Mouse (Mus musculus) left cerebral cortex, postnatal 25 days (tissue): Measurements from ENCODE around the gene Onecut3. TPM values are rescaled to one million over a fixed set of nuclear protein-coding genes. Genes with fewer than 3 reads are reported as not detected.

Experiments
- DNase-seq, 2 experiments: peaks; one replicate each; pipeline ENCODE4 v3.0.0; 2022; ENCODE audit warnings: low spot score in 2 of 2, mixed read lengths in 1 of 2
- intact Hi-C: fragments of 180-260 bp; cut with DNase I; formaldehyde crosslinking; loops from one replicate; pipeline ENCODE4 v1.15.1; 2025
- total RNA-seq, 2 experiments: library from RNA; stranded (reverse); gene quantifications; 2 replicates each; pipeline ENCODE4 v1.2.3; 2021

Gene Onecut3
- total RNA-seq, 2 experiments from 2014 or later, result not detected

DNA sequence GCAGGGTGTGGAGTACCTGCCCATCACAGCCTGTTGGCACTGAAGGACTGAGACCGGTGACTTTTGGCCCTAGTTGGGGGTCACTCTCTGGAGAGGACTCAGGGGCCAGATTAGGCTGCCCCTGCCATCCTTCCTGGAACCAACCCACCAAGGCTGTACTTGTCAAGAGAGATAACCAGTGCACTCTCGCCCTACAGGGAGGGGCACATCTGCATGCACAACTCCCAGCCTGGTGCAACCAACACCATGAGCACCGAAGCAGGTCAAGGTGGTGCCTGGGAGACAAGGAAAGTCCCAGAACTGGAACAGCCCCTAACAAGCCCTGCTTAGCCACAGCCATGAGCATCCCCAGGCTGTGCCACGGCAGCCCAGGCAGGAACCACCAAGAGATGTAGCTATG is 52.3 kb downstream of the Onecut3 start:
- DNase-seq, result no peak
- intact Hi-C loops, result loop anchor here (5.0 kb wide), 1 partner anchor 40 kb away; no protein-coding TSS in a partner anchor

DNA sequence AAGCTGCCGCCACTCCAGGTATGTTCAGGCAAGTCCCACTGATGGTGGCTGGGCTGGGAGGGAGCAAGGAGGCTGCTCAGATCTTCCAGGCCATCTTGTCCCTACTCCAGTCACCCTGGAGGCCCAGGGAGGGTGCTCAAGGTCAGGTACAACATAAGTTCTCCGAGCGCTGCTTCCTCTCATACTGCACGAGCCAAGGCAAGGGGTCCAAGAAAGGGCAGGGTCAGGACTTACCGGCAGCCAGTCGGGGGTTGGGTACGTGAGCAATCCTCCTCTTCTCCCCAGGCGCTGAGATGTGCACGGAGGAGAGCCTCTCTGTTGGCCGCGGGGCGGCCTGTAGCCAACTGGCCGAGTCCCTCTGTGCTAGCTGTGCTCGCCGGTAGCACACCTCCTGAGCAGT is 52.9 kb downstream of the Onecut3 start:
- intact Hi-C loops, result loop anchor here (5.0 kb wide), 1 partner anchor 40 kb away; no protein-coding TSS in a partner anchor

DNA sequence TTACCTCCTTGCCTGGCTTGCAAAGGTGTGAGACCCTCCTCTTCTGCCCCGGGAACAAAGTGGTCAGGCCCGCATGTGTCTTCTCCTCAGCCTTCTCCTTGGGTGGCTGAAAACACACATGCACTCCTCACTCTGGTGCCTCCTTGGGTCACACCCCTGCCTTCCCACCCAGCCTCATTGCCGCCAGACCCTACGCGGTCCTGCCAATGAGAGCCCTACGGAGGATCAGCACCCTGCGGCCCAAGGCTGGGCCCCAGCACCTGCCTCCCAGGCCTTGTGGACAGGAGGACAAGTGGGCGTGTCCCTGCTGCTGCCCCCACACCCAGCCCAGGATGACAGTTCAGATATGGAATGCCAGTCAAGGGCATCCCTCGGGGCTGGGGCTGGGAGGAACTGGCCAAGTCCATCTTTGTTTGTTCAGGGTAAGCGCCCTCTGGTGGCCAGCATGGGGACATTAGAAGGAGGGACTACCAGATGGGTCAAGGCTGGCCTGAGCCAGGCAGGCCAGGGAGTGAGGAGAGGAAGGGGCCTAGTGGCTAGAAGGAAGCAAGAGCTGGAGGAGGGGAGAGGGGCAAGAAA is 53.9 kb downstream of the Onecut3 start:
- DNase-seq, result peak in 1 of 2 experiments; percentile 45
- intact Hi-C loops, result loop anchor here (2.0 to 5.0 kb wide), 2 partner anchors 41 to 102 kb away; no protein-coding TSS in a partner anchor

More for the DNA sequence above, 52.9 kb downstream of the Onecut3 start:
- no peak for DNase-seq

DNA sequence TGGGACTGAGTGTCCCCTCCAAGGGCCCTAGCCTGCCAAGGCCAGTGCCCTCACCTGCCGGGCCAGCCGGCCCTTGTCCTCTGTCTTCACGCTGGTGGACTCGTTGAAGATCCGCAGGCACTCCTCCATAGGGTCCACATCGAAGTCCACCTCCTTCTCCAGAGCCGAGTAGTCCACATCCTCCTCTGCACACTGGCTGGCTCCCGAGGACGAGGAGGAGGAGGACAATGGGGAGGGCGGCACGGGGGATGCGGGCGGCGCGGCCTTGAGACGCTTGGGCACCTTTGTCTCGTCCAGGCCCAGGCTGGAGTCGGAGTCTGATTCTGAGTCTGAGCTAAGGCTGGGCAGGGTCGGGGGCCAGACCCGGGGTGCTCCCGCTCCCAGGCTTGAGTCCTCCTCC is 54.6 kb downstream of the Onecut3 start:
- intact Hi-C loops, result loop anchor here (2.0 to 5.0 kb wide), 2 partner anchors 42 to 102 kb away; no protein-coding TSS in a partner anchor
- no peak for DNase-seq

DNA sequence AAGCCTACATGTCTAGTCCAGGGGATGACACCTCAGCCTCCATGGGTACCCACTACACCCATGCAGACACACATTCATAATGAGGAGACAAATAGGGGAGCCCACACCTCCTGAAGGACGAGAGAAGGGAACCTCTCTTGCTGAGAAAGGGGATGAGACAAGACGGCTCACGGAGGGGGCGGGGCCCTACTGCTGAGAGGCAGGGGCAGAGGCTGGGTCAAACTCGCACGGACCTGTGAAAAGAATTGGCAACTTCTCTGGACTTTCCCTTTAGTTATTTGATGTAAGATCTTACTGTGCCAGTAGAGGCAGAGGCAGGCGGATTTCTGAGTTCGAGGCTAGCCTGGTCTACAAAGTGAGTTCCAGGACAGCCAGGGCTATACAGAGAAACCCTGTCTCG is 57.7 kb downstream of the Onecut3 start:
- intact Hi-C loops, result no loop called here
- DNase-seq, result no peak

DNA sequence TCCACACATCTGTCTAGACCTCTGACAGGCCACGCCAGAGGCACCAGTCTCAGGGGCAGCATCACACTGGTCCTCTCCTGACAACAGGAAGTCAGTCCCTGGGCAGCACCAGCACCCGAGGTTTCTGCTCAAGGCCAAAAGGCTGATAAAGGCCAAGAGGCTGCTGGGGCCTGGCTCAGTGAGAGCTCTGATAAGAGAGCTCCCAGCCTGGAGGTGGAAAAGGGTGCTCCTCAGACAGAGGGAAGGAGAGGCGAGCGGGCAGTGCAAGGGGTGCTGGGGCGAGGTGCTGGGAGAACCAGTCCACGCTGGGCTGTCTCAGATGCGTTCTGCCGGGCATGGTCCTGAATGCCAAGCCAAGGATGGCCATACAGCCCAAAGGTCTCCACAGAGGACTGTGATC is 58.9 kb downstream of the Onecut3 start:
- DNase-seq, result no peak
- intact Hi-C loops, result no loop called here

DNA sequence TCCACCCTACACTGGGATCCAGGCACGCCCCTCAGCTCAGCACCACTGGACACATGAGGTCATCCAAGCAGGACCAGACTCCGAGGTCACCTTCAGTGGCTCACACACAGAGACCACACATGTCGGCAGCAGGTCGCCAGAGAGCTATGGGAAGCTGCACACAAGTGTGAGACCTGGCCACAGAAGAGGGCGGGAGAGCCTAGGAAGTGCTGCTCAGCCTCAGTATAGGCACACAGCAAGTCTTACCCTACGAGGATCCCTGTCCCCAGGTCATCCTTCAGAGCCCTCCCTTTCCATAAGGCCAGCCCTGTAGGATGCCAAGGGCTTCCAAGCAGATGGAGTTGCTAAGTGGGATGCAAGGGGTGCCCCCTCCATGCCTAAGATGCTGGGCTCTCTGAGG is 59.4 kb downstream of the Onecut3 start:
- intact Hi-C loops, result no loop called here

DNA sequence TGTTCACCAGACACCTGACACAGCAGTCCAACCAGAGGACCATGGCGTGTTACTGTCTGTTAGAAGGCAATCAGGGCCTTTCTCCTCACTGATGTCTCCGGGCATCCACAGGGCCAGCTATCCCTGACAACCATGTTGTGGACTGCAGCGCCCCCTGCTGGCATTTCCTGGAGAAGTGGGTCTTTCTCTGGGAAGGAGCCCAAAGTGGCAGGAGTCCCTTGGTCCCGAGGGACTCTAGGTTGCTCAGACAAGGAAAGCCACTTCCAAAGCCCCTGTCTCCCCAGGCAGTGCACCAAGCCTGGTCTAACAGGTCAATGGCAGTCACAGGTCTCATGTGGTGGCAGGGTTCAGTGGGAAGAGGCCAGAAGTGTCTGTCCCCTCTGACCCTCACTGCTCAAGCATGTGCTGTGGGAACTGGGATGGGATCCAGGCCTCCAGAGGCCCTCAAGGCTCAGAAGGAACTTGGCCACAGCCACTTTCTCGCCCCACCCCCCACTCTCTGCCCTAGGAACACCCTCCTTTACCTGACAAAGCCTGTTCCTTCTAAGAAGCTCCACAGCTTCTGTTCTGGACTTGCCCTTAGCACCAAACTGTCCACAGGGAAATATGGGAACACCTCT is 62.8 kb downstream of the Onecut3 start:
- intact Hi-C loops, result loop anchor here (1.0 kb wide), 1 partner anchor 111 kb away; no protein-coding TSS in a partner anchor
- DNase-seq, result peak; percentile 66 to 73

More for the DNA sequence above, 59.4 kb downstream of the Onecut3 start:
- no peak for DNase-seq

DNA sequence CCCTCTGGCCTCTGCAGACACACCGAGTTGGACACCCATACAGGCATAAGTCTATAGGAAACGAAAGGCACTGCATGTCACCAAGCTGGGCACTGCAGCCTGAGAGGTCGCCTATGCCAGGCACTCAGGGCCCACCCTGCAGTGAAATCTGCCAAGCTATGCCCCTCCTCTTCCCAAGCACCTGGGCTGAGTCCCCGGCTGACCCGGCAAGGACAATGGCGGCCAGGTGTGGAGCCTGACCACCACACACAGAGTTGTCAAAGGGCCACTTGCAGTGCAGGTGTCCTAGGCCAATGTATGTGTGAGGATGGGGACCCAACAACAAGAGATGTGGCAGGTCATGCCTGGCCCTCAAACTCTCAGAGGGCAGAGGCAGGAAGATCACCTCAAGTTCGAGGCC is 64.8 kb downstream of the Onecut3 start:
- intact Hi-C loops, result no loop called here
- no peak for DNase-seq

DNA sequence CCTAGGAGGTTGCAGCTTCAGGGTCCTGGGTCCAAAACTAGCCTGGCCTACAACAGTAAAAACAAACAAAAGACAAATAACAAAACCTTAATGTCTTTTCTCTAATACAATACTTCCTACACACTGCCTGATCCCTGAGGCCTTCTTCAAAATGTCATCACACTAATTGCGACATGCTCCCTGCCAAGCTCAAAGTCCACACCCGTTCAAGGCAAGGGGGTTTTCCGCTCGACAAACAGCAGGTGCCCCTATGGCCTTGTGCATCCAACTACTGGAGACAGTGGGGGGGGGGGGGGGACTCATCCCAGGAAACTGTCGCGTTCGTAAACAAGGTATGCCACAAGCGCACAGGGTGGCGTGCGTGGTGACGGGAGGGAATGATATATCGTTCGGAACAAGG is 66.0 kb downstream of the Onecut3 start:
- intact Hi-C loops, result no loop called here
- DNase-seq, result no peak

DNA sequence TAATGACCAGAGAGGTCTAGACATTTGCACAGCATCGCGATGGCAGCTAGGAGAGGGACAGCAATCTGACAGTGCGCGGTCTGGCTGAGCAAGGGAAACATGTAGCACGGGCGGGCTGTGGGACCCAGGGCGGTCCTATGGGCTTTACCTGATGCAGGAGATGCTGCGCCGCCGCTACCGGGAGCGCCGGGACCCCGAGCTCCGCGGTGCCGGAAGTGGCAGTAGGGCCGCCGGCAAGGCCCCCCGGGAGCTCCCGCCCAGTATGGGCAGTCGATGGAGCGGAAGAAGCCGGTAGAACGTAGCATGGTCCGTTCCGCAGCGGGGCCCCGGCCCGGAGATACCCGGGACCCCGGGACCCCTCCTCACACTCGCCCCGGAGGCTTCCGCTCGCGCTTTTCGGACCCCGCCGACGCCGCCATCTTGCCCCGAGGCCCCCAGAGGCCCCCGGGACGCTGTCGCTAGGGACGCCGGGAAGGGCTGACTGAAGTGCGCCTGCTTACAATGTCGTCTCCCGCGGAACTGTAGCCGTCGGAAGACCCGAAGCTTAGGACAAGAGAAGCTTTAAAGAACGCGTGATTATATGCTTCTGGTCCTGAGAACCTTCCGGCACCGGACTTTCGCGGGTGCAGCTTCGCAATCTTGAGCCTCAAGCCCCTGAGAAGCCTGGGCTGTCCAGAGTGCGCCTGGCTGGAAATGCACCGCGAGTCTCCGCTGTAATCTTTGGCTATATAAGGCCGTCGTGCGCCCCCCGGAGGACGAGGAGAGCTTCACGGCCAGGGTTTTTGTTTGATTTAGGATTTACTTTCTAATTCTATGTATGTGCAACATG is 66.7 kb downstream of the Onecut3 start, which contains the start of gene Rexo1:
Gene Rexo1 (minus strand): TSS at position 445 of the 829 bp plus-strand sequence.
- intact Hi-C loops, result no loop called here
- DNase-seq, result peak; percentile 96 to 97

DNA sequence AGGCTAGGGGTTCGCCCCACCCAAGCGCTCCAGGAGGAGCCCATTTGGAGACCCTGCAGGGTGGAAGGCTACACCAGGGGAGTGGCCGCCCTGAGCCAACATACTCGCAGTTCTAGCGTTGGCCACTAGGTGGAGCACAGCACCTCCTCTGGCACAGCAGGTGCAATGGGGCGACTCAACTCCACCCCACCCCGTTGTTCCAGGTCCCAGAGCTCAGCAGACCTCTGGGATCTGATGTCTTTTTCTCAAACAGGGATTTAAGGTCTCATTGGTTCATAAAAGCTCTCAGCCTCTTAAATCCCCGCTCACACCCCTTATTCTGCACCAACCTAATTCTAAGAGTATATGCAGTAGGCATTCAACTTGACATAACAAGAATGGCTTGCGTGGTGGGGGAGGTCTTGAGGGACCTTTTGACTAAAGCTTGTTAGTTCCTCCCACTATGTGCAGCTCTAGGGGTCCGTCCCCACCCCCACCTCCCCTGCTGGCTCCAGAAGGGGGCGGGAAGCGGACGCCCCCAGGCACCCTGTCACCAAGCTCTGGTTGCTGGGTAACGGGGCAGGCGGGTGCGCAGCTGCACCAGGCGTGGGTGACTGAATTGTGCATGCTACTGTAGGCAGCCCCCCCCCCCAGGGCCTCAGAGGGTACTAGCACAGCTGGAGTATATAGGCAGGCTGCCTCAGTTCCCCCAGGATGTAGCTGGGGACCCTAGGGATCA is 71.9 kb downstream of the Onecut3 start:
- intact Hi-C loops, result loop anchor here (2.0 kb wide), 1 partner anchor 56 kb away; the partner anchor contains the start of gene Csnk1g2

More for the DNA sequence above, 71.9 kb downstream of the Onecut3 start:
- peak; percentile 89 to 90 for DNase-seq

Other genes with a start within 250 kb of the Onecut3 start
- 100 to 1,000 TPM; 182 to 187 TPM for gene Ndufs7, start 245.7 kb upstream of the Onecut3 start, total RNA-seq
- 10 to 100 TPM; 27.6 to 30.7 TPM for gene Gamt, start 233.8 kb upstream of the Onecut3 start, total RNA-seq
- gene Dazap1, start 233.3 kb upstream of the Onecut3 start, total RNA-seq, result 10 to 100 TPM; 76.9 to 93.8 TPM
- 100 to 1,000 TPM; 788 to 790 TPM for gene Rps15, start 202.4 kb upstream of the Onecut3 start, total RNA-seq
- 100 to 1,000 TPM in 1 of 2 experiments, 10 to 100 TPM in 1; 93.4 to 103 TPM for gene Apc2, start 198.9 kb upstream of the Onecut3 start, total RNA-seq
- gene 2310011J03Rik, start 174.3 kb upstream of the Onecut3 start, total RNA-seq, result 10 to 100 TPM; 27.3 to 29.8 TPM
- gene Pcsk4, start 165.3 kb upstream of the Onecut3 start, total RNA-seq, result 1 to 10 TPM; 4.5 to 4.6 TPM
- 10 to 100 TPM; 10.5 to 11.2 TPM for gene Reep6, start 164.9 kb upstream of the Onecut3 start, total RNA-seq
- gene Adamtsl5, start 146.4 kb upstream of the Onecut3 start, total RNA-seq, result 1 to 10 TPM; 5.1 to 7.4 TPM
- gene Plk5, start 138.4 kb upstream of the Onecut3 start, total RNA-seq, result 10 to 100 TPM; 22.6 to 24.9 TPM
- 10 to 100 TPM; 17.7 to 22.2 TPM for gene Mex3d, start 107.2 kb upstream of the Onecut3 start, total RNA-seq
- 100 to 1,000 TPM; 134 to 138 TPM for gene Mbd3, start 95.3 kb upstream of the Onecut3 start, total RNA-seq
- 100 to 1,000 TPM; 482 to 488 TPM for gene Uqcr11, start 88.0 kb upstream of the Onecut3 start, total RNA-seq
- gene Tcf3, start 61.2 kb upstream of the Onecut3 start, total RNA-seq, result 10 to 100 TPM; 22.6 to 25.8 TPM
- under 1 TPM; 0.14 to 0.16 TPM for gene Atp8b3, start 44.3 kb downstream of the Onecut3 start, total RNA-seq
- 10 to 100 TPM; 44.8 to 45.7 TPM for gene Rexo1, start 66.7 kb downstream of the Onecut3 start, total RNA-seq
- 10 to 100 TPM; 51.8 to 55.3 TPM for gene Klf16, start 82.5 kb downstream of the Onecut3 start, total RNA-seq
- gene Abhd17a, start 95.5 kb downstream of the Onecut3 start, total RNA-seq, result 100 to 1,000 TPM; 206 to 216 TPM
- gene Scamp4, start 108.0 kb downstream of the Onecut3 start, total RNA-seq, result 10 to 100 TPM; 40.8 to 42.2 TPM
- gene Adat3, start 108.0 kb downstream of the Onecut3 start, total RNA-seq, result 1 to 10 TPM; 3.6 to 4.5 TPM
- 1 to 10 TPM; 2.8 to 2.9 TPM for gene Gm49322, start 111.2 kb downstream of the Onecut3 start, total RNA-seq
- 100 to 1,000 TPM; 222 to 247 TPM for gene Csnk1g2, start 128.0 kb downstream of the Onecut3 start, total RNA-seq
- 10 to 100 TPM; 91.7 to 92.7 TPM for gene Btbd2, start 162.2 kb downstream of the Onecut3 start, total RNA-seq
- 10 to 100 TPM; 35.3 to 44.0 TPM for gene Mknk2, start 183.3 kb downstream of the Onecut3 start, total RNA-seq
- 10 to 100 TPM; 13.4 to 15.8 TPM for gene Mob3a, start 207.1 kb downstream of the Onecut3 start, total RNA-seq
- 10 to 100 TPM; 35.9 to 42.5 TPM for gene Izumo4, start 207.3 kb downstream of the Onecut3 start, total RNA-seq
- gene Ap3d1, start 247.4 kb downstream of the Onecut3 start, total RNA-seq, result 100 to 1,000 TPM; 142 to 145 TPM